Mouse (Mus musculus) urinary bladder, adult 2 months (tissue): ENCODE data around the gene Edn2. TPM values are rescaled to one million over a fixed set of nuclear protein-coding genes. Genes with fewer than 3 reads are reported as not detected.

Experiments
- DNase-seq: peaks from one replicate; pipeline ENCODE4 v3.0.0; 2022; ENCODE audit warnings: low spot score
- polyA plus RNA-seq: library from polyadenylated mRNA; depleted of rRNA; stranded (reverse); fragments of >200 nt; gene quantifications from 2 replicates; pipeline ENCODE4 v1.2.3, GENCODE M21; 2012; rRNA removed

The Edn2 gene
- polyA plus RNA-seq, 1 experiment = 0.10 TPM

- no peak for DNase-seq
These were observed 39.7 kb downstream of the Edn2 start for GRCm38 (mm10) chr4:120200551-120201266.

- no peak for DNase-seq
These were observed 43.4 kb downstream of the Edn2 start for GRCm38 (mm10) chr4:120204357-120204942.

GRCm38 (mm10) chr4:120206471-120206891 is 45.5 kb downstream of the Edn2 start:
- no peak for DNase-seq

GRCm38 (mm10) chr4:120212080-120212479 is 51.1 kb downstream of the Edn2 start:
- no peak for DNase-seq

- no peak for DNase-seq
These were observed 51.8 kb downstream of the Edn2 start for GRCm38 (mm10) chr4:120212812-120213211.

- DNase-seq = no peak
These were observed 55.0 kb downstream of the Edn2 start for GRCm38 (mm10) chr4:120215915-120216591.

- DNase-seq = no peak
These were observed 55.9 kb downstream of the Edn2 start for GRCm38 (mm10) chr4:120216883-120217282.

Other genes starting within 250 kb of the Edn2 start
- not detected in 2 replicates for gene AL607142.1, start 96.2 kb upstream of the Edn2 start, polyA plus RNA-seq
- gene Foxo6, start 126.1 kb downstream of the Edn2 start, polyA plus RNA-seq = 2.2 and 2.6 TPM in 2 replicates
- gene Scmh1, start 244.1 kb downstream of the Edn2 start, polyA plus RNA-seq = 98.1 and 109 TPM in 2 replicates